Mouse (Mus musculus) lung, adult 2 months (tissue): ENCODE results near the gene Ppp1r12a.

Experiments used
- CTCF ChIP-seq: fragments of 200-500 bp; IDR thresholded peaks from 2 replicates; pipeline ENCODE4 v1.5.1; 2011; ENCODE audit warnings: mild to moderate bottlenecking, low read length, control low read depth; ENCODE audit not compliant: insufficient read depth
- POLR2A ChIP-seq: fragments of 200-500 bp; IDR thresholded peaks from 2 replicates; pipeline ENCODE4 v1.6.1; 2011; ENCODE audit warnings: low read depth, mild to moderate bottlenecking, control low read depth, low read length, borderline replicate concordance; ENCODE audit errors: extremely low read depth

GRCm38 (mm10) chr10:108237049-108237448, 75.1 kb downstream of the Ppp1r12a start:
- no peak for TF ChIP-seq CTCF
- no peak for TF ChIP-seq POLR2A
